Mouse (Mus musculus) forebrain, embryonic 14.5 days (tissue): ENCODE measurements at regions not wholly inside any gene's neighbourhood (a gene's known extent, or its start where the extent isn't known, plus 50 kb on each side); places are given as distances from the start of the nearest gene placed in this dataset.

Experiments used
- ATAC-seq: fragments of 200-750 bp; cut with Nextera tagmentation; 2 replicates; pipeline ENCODE4 v1.8.0; 2017; ENCODE audit warnings: mild to moderate bottlenecking, moderate library complexity
- DNase-seq: peaks from one replicate; pipeline ENCODE4 v3.0.0-alpha.2; 2015; ENCODE audit warnings: low spot score
- H3K27ac ChIP-seq: fragments of 300-500 bp; sonication (generic); 2 replicates; pipeline ENCODE4 v1.5.1; 2014; ENCODE audit warnings: low read depth, mild to moderate bottlenecking, control low read depth, low read length, moderate library complexity
- H3K27me3 ChIP-seq: fragments of 300-500 bp; sonication (generic); replicated peaks from 2 replicates; pipeline ENCODE4 v1.6.1; 2014; ENCODE audit warnings: low read length, control low read depth, mixed read lengths; ENCODE audit not compliant: control insufficient read depth, insufficient read depth
- H3K36me3 ChIP-seq: fragments of 300-500 bp; sonication (generic); 2 replicates; pipeline ENCODE4 v1.6.1; 2014; ENCODE audit warnings: low read length, control low read depth; ENCODE audit not compliant: control insufficient read depth, insufficient read depth
- H3K4me1 ChIP-seq: fragments of 300-500 bp; sonication (generic); 2 replicates; pipeline ENCODE4 v1.6.1; 2014; ENCODE audit warnings: antibody characterized with exemption, low read length, control low read depth; ENCODE audit not compliant: control insufficient read depth, insufficient read depth
- H3K4me2 ChIP-seq: fragments of 300-500 bp; sonication (generic); 2 replicates; pipeline ENCODE4 v1.6.1; 2014; ENCODE audit warnings: mild to moderate bottlenecking, control low read depth, low read length
- H3K4me3 ChIP-seq: fragments of 300-500 bp; sonication (generic); 2 replicates; pipeline ENCODE4 v1.5.1; 2014; ENCODE audit warnings: low read depth, low read length, control low read depth
- H3K9ac ChIP-seq: fragments of 300-500 bp; sonication (generic); 2 replicates; pipeline ENCODE4 v1.6.1; 2014; ENCODE audit warnings: mild to moderate bottlenecking, low read length, control low read depth, moderate library complexity
- H3K9me3 ChIP-seq: fragments of 300-500 bp; sonication (generic); replicated peaks from 2 replicates; pipeline ENCODE4 v1.6.1; 2016; ENCODE audit warnings: low read length, control low read depth, mixed read lengths; ENCODE audit not compliant: control insufficient read depth
- WGBS: fragments of 180-500 bp; shearing (Covaris S2); extraction: QIAGEN DNeasy Blood & Tissue Kit; methylation state at CpG from one replicate; pipeline ENCODE4 v1.1.7; 2014; 5-methylcytosine and 5-hydroxymethylcytosine counted together

GRCm38 (mm10) chr3:37801551-37801950 lies 77.3 kb upstream of the Gm5148 start:
- WGBS, result 85% methylated on average over 2 of the region's 2 CpGs
- no peak for DNase-seq

GRCm38 (mm10) chr3:37799809-37800208 lies 75.5 kb upstream of the Gm5148 start:
- no peak overlapping the region for H3K4me3 ChIP-seq
- WGBS, result 73% methylated on average over 6 of the region's 6 CpGs

More at GRCm38 (mm10) chr3:37801551-37801950, 77.3 kb upstream of the Gm5148 start:
- H3K9ac ChIP-seq, result no peak overlapping the region
- no peak for ATAC-seq
- no peaks in the 10 kb centered on the region for H3K36me3 ChIP-seq
- H3K27me3 ChIP-seq, result no peaks in the 10 kb centered on the region
- no peak overlapping the region for H3K27ac ChIP-seq
- H3K9me3 ChIP-seq, result no peaks in the 10 kb centered on the region
- no peak overlapping the region for H3K4me3 ChIP-seq
- no peaks in the 10 kb centered on the region for H3K4me1 ChIP-seq
- H3K4me2 ChIP-seq, result no peak overlapping the region

DNA sequence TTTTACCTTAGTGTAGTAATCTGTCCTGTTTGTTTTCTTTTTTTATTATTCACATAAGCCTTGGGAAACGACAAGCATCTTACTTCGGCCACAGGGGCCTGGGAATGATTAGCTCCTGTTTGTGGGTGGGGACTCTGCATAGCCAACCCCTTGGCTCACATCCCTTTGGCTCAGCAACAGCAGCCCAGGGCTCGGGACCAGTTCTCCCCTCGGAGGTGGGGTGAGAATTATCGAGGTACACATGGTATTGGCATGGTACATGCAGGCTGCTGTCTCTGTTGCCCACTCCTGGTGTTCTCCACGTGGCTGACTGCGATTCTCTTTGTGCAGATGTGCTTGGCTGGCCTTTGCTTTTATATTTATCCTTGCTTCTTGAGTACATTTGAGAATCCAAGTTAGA lies 65.4 kb upstream of the Gm5148 start:
- Histone ChIP-seq H3K4me1 (no peaks in the 10 kb centered on the region), H3K4me2 (no peak overlapping the region), H3K4me3 (no peak overlapping the region), H3K36me3 (no peaks in the 10 kb centered on the region), H3K9me3 (no peaks in the 10 kb centered on the region), H3K27ac (no peak overlapping the region), H3K9ac (no peak overlapping the region), H3K27me3 (no peaks in the 10 kb centered on the region)
- WGBS, result 64% methylated on average over 7 of the region's 7 CpGs
- DNase-seq, result no peak
- ATAC-seq, result no peak

More at GRCm38 (mm10) chr3:37799809-37800208, 75.5 kb upstream of the Gm5148 start:
- Histone ChIP-seq H3K36me3 (no peaks in the 10 kb centered on the region), H3K27ac (no peak overlapping the region), H3K27me3 (no peaks in the 10 kb centered on the region), H3K9ac (no peak overlapping the region), H3K4me1 (no peaks in the 10 kb centered on the region), H3K4me2 (no peak overlapping the region), H3K9me3 (no peaks in the 10 kb centered on the region)
- no peak for DNase-seq
- ATAC-seq, result no peak

DNA sequence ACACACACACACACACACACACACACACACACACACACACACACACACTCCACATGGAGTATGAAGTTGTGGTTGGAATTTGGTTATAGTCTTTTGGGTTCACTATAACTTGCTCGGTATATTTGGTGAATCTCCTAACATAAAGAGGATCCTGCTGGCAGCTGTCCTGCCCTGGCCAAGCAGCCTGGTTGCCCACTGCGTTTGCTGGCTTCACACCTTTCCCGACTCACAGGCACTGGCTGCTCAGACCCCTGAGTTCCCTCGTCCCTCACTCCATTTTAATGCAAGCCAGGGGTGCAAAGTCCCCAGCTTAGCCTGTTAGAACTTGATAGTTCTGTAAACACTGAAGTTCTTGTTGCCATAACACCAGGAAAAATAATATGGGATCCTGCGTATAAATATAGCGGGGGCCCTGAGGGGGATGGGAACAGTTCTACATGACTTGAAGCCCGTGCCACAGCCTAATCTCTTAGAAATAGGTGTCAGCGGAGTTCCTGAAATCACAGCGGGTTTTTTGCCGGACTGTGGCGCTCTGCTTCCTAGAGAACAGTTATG lies 64.9 kb upstream of the Gm5148 start:
- Histone ChIP-seq H3K9ac (no peak overlapping the region), H3K9me3 (no peaks in the 10 kb centered on the region), H3K36me3 (no peaks in the 10 kb centered on the region), H3K27me3 (no peaks in the 10 kb centered on the region), H3K4me3 (no peak overlapping the region), H3K4me2 (no peak overlapping the region), H3K4me1 (no peaks in the 10 kb centered on the region), H3K27ac (no peak overlapping the region)
- ATAC-seq, result no peak
- no peak for DNase-seq
- WGBS, result 83% methylated on average over 11 of the region's 11 CpGs

GRCm38 (mm10) chr3:37788366-37788765 lies 64.1 kb upstream of the Gm5148 start:
- DNase-seq, result no peak
- Histone ChIP-seq H3K4me2 (no peak overlapping the region), H3K9me3 (no peaks in the 10 kb centered on the region), H3K4me1 (no peaks in the 10 kb centered on the region), H3K27ac (no peak overlapping the region), H3K9ac (no peak overlapping the region), H3K36me3 (no peaks in the 10 kb centered on the region), H3K27me3 (no peaks in the 10 kb centered on the region), H3K4me3 (no peak overlapping the region)
- ATAC-seq, result no peak
- WGBS, result 87% methylated on average over 9 of the region's 9 CpGs

DNA sequence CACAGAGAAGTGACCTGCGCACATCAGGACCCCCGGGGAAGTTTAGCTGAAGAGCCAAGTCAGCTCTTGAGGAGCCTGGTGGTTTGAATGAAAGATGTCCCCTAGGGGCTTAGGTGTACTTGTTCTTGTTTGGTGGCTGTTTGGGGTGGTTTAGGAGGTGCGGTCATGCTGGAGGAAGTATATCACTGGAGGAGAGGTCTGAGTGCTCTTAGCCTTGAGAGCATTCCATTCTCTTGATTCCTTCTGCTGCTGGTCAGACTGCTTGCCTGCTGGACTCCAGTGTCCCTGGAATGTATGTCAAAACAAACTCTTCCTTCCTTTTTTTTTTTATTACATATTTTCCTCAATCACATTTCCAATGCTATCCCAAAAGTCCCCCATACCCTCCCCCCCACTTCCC lies 62.5 kb upstream of the Gm5148 start:
- no peak overlapping the region for H3K4me2 ChIP-seq
- no peaks in the 10 kb centered on the region for H3K9me3 ChIP-seq
- H3K27me3 ChIP-seq, result no peaks in the 10 kb centered on the region
- H3K9ac ChIP-seq, result no peak overlapping the region
- no peak overlapping the region for H3K27ac ChIP-seq
- no peak for ATAC-seq
- DNase-seq, result no peak
- H3K4me3 ChIP-seq, result no peak overlapping the region
- H3K36me3 ChIP-seq, result no peaks in the 10 kb centered on the region
- WGBS, result 84% methylated on average over 3 of the region's 3 CpGs
- no peaks in the 10 kb centered on the region for H3K4me1 ChIP-seq

- Histone ChIP-seq H3K27me3 (no peaks in the 10 kb centered on the region), H3K4me1 (peaks cover 3% of the 10 kb centered on the region; the same call in 1 of the 2 replicates), H3K4me3 (no peak overlapping the region), H3K9ac (no peak overlapping the region), H3K4me2 (no peak overlapping the region), H3K36me3 (no peaks in the 10 kb centered on the region), H3K9me3 (no peaks in the 10 kb centered on the region), H3K27ac (no peak overlapping the region)
- 82% methylated on average over 2 of the region's 2 CpGs for WGBS
- no peak for ATAC-seq
- DNase-seq, result no peak
These were observed 56.8 kb upstream of the Gm5148 start for GRCm38 (mm10) chr3:37781086-37781485.

- Histone ChIP-seq H3K27me3 (no peaks in the 10 kb centered on the region), H3K9me3 (no peaks in the 10 kb centered on the region), H3K4me2 (no peak overlapping the region), H3K36me3 (no peaks in the 10 kb centered on the region), H3K27ac (no peak overlapping the region), H3K4me1 (peaks cover 3% of the 10 kb centered on the region; the same call in 1 of the 2 replicates), H3K4me3 (no peak overlapping the region), H3K9ac (no peak overlapping the region)
- ATAC-seq, result no peak
- DNase-seq, result no peak
- 12% methylated on average over 11 of the region's 11 CpGs for WGBS
These were observed 55.7 kb upstream of the Gm5148 start for GRCm38 (mm10) chr3:37779867-37780475.

GRCm38 (mm10) chr3:37778386-37778785 lies 54.1 kb upstream of the Gm5148 start:
- DNase-seq, result no peak
- ATAC-seq, result no peak
- WGBS, result 94% methylated on average over 7 of the region's 7 CpGs

More at GRCm38 (mm10) chr3:37778386-37778785, 54.1 kb upstream of the Gm5148 start:
- Histone ChIP-seq H3K27ac (no peak overlapping the region), H3K9ac (no peak overlapping the region), H3K4me3 (no peak overlapping the region), H3K36me3 (no peaks in the 10 kb centered on the region), H3K27me3 (no peaks in the 10 kb centered on the region), H3K9me3 (no peaks in the 10 kb centered on the region), H3K4me2 (no peak overlapping the region), H3K4me1 (peaks cover 3% of the 10 kb centered on the region; the same call in 1 of the 2 replicates)
